Mouse (Mus musculus) ovary, postnatal 14 days (tissue): Measurements from ENCODE around the gene Syt5.

Source experiments
- DNase-seq: peaks from one replicate; pipeline ENCODE4 v3.0.0; 2022; ENCODE audit warnings: low spot score

Syt5 gene

DNA sequence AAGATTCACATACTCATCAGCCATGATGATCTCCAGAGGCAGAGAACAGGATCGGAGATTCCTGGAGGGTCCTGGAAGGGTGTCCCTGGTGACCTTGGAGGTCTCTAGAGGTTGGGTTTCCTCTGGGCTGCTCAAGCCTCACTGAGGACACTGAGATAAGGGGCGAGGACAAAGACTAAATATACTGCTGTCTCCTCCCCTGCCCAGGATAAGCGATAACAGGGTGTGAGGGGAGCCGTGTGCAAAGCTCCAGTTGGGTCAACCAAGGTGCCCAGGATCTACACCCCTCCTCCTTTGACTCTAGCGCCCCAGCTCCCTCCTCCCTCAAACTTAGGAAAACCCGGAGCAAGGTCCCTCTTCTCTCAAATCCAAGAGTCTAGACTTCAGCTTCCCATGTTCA, 25.0 kb downstream of the Syt5 start:
- no peak for DNase-seq

DNA sequence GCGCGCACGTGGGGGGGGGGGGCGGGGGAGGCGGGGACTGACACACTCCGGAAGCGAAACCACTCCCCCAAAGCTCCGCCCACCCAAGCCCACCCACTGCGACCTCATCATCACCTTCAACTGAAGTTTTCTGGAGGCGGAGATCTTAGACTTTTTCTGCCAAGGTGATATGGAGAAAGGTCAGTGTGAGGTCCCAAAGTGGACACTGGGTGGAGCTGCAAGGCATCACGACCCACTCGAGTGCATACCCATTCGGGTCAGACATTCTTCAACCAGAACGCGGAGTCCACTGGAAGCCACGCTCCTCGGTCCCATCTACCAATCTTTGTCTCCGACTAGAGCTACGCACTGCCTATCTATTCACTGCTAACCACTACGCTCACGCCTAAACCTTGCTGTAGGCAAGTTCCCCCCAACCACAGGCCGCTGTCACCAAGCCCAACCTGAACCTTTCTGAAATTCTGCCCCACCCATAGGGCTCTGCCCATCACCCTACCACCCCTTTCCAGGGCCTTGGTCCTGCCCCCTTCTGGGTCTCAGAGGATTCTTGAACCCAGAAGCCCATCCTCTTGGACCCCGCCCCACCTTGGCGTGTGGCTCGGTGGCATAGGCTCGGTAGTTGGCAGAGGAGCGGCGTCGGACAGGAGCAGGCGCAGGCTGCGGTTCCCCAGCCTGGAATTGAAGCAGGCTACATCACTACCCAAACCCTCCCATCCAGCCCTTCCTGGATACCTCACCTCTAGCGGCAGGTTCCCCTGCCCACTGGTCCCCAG, 25.9 kb downstream of the Syt5 start:
- no peak for DNase-seq

DNA sequence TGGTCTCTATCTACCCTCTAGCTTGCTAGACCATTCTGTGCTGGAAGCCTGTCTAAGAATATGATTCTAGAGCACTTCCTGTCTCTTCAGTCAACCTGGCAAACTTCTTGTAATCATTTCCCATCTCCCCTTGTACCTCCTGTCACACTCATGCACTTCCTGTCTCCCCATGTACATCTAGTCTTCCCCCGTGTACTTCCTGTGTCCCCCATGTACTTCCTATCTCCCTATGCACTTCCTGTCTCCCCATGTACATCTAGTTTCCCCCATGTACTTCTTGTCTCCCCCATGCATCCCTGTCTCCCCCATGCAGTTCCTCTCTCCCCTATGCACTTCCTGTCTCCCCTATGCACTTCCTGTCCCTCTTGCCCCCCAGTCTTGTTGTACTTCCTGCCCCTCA, 28.9 kb downstream of the Syt5 start:
- DNase-seq: no peak

DNA sequence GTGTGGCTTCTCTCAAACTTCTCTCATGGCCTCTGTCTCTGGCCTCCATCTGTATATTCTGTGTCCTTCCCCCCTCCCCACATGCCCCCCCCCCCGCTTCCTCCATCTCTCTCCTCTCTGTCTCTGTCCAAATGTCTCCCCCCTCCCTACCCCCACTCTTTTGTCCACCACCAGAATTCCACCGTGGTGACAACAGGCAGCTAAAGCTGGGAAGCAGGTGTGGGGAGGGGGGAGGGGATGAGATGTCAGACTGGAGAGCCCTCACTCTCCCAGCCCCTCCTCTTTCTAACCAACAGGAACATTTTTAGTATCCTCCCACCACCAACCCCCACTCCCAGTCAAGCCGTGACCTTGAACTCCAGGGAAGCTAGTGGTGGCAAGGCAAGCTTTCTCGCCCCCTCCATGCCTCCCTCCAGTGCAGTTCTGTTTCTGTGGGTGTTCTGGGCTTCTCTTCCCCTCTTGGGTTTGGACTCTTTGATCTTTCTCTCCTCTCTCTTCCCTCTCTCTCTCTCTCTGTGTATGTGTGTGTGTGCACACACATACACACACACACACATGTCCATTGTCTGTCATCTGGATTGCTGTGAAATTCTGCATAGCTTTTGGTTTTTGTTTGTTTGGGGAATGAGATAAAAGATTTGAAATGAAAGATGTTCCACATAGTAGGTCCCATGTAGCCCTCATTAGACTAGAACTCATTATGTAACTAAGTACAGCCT, 30.9 kb downstream of the Syt5 start, which contains the start of gene Tnnt1:
Tnnt1 (minus strand) TSS at position 51 of the 719 bp plus-strand sequence.
- DNase-seq: no peak

DNA sequence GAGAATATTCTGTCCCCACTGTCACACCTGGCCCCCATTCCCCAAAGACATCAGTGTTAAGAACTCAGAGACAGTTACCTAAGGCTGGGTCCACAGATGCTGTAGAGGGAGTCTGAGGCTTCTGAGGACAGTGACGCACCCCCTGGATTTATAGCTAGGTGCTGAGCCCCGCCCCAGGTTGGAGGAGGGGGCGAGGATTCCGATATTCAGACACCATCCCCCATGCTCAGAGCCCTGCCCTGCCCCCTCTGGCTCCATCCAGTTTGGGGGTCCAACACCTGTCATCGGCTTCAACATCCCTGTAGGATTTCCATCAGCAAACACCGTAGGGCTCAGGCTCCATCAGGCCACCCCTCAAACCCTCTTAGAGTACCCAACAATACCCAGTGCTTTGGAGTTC, 31.5 kb downstream of the Syt5 start:
- no peak for DNase-seq

DNA sequence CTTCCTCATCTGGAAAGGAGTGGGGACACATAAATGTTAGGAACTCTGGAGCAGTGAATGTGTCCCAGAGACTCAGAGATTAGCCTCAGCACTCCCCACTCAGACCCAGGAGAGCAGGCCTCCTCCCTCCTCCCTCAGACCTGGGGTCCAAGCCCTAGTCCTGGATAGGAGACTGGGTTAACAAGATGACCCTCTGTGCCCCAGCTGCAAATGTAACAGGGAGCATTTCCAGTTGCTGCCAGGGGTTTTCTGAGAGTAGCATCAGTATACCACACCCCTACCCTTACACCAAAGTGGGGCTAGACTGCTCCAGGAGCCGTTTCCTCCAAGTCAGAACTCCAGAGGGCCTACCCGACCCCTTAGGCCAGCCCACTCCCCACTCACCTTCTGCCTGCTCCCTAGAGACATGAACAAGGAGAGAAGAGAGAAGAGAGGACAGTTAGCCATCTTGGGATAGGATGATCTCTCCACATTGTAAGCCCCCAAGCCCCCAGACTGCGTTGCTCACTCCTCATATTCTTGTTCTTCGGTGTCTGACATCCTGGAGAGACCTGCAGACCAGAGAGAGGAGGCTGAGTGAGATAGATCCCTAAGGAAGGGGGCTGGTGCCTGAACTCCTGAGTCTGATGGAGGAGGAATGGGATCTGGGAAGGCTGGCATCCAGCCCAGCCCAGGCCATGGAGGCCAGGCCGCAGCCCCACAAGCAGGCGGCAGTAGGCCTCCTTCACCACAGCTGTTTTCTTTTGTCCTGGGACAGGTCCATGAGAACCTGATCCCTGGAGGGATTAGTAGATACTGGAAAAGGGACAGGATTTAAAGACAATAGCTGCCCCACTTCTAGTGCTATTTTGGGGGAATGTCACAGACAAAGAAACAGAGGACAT, 33.3 kb downstream of the Syt5 start:
- no peak for DNase-seq

DNA sequence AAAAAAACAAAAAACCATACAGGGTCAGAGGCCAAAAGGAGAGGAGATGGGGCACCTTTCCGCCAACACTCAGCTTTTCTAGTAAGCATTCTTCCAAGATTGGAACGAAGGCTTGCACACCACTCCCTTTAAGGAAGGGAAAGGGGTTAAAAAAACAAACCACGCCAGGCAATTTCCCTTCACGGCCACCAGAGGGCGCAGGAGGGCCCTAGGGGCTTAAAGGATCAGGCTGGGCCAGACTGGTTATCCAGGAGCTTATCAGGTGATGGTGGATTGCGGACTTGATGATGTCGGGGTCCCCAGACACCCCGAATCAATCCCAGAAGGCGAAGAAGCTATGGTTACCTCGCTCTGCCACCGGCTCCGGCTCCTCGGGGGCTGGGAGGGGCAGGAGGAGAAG, 34.1 kb downstream of the Syt5 start:
- peak; percentile 58 for DNase-seq

DNA sequence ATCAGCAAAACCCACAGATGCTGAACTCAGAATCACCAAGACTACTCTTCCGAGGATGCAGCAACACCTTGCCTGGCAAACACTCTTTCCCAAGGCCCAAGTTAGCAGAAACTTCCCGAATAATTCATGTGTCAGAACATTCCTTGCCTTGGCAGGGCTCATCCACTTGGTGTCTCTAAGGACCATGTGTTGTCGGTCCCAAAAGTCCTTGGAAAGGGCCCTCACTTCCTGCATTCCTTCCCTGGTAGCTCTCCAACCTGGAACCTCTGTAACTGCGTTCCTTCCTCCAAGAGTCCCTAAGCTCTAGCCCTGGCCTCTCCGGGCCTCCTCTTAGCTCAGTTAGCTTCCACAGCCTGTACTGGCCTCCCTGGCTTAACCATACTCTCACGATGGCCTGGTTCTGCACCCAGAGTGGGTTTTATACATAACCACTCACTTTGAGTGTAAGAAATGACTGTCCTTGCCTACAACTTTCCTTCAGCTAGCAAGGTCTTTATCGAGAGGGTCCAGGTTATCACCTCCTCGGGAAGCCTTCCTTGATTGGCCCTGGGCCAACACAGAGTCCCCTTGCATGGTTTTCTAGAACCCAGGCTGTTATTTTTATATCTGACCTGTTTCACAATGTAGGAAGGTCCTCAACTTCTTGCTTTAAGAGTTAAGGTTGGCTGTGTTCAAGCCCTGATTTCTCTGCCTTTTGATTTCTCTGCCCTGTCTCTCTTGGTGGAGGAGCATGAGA, 35.7 kb downstream of the Syt5 start:
- no peak for DNase-seq

DNA sequence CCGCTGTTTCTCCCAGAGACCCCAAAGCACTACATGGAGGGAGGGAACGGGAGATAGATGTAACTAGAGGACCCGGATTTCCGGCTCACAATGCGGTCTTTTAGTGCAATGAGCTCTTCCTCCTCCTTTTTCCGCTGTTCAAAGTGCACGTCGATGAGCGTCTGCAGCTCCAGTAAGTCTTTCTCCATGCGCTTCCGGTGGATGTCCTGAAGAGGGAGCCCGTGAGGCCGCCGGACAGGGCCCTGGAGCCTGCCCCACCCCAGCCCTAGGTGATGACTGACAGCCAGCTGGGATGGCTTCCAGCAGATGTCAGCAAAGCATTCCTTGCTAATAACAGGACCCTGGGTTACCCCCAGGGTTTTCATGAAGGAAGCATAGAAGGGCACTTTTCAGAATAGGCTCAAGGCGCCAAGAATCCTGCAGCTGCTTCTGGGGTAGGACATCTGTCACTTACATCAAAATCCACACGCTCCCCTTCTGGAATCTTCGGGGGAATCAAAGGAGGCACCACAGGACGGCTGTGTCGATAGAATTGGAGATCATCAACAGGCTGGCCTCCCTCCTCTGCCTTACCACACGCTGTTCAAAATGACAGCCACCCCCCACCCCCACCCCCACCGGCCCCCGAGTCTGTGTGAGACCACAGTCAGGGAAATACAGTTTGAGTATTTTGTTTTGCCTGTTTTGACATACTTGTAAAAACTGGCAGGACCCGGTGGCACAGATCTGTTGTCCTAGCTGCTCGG, 37.3 kb downstream of the Syt5 start:
- DNase-seq: peak; percentile 61

DNA sequence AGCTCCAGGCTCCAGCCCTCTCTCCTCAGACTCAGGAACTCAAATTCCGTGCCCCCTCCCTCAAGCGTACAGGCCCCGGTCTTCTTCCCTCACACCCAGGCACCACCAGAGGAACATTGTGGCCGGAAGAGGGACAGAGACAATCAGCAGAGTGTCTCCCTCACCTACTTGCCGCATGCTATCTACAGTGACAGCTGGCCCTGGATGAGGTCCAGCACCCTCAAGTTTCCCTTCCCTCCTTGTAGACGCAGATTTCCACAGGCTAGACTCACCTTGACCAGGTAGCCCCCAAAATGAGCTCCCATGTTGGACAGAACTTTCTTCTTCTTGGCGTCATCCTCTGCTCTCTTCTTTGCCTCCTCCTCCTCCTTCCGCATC, 38.6 kb downstream of the Syt5 start:
- DNase-seq: no peak

DNA sequence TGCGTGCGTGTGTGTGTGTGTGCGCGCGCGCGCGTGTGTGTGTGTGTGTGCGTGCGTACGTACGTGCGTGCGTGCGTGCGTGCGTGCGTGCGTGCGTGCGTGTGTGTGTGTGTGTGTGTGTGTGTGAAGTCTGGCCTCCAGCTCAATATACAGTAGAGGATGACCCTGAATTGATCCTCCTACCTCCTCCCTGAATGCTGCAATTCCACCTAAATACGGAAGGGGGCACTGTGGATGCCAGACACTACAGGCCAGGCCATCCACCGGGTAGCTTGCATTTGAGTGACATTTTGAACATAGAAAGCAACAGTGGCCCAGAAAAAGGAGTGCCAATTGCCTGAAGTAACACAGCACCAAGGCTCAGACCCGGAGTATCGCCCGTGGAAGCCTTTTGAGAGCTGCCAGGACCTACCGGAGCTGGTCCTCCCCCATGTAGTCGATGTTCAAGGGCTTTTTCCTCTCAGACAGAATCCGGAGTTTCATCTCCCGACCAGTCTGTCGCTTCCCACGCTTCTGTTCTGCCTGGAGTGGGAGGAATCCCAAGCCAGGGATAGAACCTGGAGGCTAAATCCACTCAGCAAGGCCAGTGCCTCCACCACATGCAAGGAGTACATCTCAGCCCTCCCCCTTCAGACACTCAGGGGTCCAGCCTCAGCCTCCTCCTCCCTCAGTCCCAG, 39.1 kb downstream of the Syt5 start:
- DNase-seq: no peak

DNA sequence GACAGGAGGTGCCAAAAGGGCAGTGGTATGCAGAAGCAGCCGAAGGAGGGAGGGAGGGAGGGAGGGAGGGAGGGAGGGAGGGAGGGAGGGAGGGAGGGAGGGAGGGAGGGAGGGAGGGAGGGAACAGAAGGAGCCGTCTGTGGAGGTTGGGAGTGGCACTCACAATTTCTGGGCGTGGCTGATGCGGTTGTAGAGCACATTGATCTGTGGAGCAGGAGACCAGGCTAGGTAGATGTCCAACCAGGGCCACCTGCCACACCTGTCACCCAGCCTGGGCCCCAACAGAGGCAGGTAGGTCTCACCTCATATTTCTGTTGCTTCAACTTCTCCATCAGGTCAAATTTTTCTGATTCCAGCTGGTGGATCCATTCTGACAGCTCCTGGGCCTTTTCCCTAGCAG, 40.1 kb downstream of the Syt5 start:
- no peak for DNase-seq

DNA sequence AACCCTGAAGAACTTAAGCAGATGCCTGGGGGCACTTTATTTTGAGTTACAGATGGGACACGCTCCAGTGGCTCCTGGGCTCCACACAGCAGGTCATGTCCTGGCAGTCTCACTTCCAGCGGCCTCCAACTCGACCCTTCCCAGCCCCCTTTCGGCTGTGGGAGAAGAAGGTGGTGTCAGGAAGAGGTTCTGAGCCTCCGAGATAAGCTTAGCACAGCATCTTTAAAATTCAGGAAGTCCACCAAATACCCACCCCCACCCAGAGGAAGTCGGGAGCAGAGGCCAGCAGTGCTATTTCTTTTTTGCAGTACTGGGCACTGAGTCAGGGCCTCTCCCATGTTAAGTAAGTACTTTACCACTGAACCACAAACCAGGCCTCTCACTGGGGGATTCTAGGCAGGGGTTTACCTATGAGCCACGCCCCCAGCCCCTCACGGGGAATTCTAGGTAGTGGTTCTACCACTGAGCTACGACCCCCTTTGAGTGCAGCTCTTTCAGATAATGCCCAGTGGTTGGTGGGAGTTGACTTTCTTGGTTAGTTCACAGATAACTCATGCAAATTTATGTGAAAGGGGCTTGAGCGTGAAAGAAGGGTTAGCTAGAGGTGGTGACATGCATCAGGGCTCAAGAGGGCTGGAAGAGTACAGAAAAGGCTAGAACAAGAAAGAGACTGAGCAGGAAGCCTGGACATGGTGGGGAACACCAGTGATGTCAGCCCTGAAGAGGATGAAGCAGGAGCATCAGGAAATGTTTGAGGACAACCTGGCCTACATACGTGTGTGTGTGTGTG, 42.5 kb downstream of the Syt5 start:
- DNase-seq: no peak

DNA sequence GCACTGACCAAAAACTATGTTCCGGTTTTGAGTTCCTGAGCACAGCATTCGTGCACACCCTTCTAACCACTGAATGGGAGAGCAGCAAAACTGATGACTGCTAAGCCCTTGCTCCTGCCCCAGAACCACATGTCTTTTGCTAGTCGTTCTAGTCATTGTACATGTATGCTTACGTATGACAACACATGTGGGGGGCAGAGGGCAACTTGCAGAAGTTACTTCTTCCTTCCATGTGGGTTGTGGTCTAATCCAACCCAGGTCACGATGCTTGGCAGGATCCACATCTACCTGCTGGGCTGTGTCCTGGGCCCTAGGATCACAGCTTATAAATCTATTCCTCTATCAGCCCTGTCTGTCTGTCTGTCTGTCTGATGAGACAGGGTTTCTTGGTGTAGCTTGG, 43.5 kb downstream of the Syt5 start:
- DNase-seq: no peak

DNA sequence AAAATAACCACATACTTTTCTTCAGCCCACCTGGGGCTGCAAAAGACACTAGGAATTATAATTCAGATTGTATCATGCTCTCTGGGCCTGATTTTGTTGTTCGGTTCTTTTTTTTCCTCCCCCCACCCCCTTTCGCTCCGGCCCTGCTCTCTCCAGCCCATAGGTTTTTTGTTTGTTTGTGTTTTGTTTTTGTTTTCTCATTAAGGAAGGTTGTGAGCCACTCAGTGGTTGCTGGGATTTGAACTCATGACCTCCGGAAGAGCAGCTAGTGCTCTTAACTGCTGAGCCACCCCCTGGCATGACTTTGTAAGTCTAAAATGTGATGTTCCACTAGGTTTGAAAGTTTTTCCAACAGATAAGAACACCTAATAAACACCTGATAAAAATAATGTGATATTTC, 44.2 kb downstream of the Syt5 start:
- no peak for DNase-seq

DNA sequence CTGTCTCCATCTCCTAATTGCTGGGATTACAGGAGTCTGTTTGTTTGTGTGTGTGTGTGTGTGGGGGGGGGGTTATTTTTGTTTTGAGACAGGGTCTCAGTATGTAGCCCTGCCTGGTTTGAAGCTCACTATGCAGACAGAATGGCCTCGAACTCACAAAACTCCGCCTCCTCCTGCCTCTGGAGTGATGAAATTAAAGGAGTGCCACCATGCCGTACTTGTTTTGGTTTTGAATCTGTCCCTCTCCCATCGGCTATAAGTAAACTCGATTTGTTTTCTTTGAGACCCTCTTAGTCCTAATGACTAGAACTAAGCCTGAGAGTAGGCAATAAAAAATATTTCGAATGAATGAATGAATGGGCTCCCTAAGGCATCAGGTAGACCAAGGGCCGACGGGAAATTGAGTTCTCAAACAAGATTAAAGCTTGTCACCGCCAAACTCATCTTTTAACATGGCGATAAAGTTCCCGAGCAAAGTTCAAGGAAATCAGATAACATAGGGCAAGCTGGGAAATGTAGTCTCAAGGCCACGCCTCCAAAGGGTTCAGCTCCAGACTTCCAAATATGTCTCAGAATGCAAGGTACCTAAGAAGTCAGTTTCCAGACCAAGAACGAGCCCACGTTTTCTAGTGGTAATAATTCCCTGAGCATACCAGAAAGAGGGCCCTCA, 44.8 kb downstream of the Syt5 start:
- no peak for DNase-seq

DNA sequence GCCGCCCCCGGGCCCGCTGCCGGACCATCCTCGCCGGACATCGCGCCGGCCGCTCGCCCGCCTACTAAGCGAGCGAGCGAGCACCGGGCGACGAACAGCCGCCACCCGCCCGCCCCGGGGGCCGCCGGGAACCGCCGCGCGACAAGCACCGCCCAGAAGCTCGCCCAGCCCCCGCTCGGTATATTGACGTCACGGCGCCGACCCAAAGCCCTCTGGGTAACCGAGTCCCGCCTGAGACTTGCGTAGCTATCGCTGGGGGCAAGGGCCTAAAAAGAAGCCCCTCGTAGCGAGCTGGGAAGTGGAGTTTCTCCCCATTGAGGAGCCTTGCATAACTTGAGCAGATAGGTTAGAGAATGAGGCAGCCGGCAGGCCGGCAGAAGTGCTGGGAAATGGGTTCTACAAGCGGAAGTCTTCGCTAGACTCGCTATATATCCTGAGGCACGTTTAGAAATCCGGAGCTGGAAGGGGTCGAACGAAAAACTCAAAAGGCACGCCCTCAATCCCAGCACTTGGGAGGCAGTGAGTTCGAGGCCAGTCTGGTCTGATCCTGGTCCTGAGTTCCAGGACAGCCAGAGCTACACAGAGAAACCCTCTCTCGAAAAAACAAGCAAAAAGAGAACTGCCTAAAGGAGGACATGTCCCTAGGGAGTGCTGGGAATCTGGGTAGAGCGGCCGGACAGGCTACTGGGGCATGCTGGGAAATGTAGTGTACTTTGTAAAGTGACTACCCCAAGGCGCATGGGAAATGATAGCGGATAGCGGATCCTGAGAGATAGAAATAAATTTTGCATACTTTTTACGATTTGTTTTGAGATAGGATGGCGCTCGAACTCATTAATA, 45.6 kb downstream of the Syt5 start, which contains the start of gene Ppp1r12c:
Ppp1r12c (minus strand) TSS at position 123 of the 840 bp plus-strand sequence.
- DNase-seq: peak; percentile 93

DNA sequence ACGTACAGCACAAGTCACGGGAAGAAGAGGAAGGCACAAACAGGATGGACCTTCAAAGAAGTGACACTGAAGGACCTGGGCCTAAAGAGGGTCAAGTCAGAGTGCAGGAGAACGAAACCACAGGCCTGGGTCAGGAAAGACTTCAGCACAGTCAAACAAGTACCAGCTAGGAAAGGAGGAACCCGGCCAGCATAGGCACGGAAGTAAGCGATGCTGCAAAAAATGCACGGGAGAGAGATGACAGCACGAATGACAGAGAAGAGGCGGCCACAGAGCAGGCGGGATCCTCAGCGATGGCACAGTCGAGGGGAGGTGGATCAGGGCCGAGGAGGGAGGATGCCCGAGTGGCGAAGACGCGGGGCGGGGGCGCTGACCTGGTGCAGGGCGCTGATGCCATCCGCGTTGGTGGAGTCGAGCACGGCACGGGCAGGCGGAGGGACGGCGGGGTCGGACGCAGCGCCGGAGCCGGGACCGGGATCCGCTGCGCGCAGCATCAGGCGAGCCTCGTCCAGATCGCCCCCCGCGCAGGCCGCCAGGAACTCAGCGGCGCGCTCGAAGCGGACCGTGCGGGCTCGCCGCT, 46.4 kb downstream of the Syt5 start:
- DNase-seq: no peak
